Mouse (Mus musculus) gastrocnemius, adult 8-10 months (tissue): ENCODE data around the gene Sspn. TPM values are rescaled to one million over a fixed set of nuclear protein-coding genes. Genes with fewer than 3 reads are reported as not detected.

ENCODE experiments used
- DNase-seq, 2 experiments: peaks; one replicate each; pipeline ENCODE4 v3.0.0; 2022; ENCODE audit warnings: low spot score in 2 of 2
- total RNA-seq, 4 experiments: library from RNA; stranded (reverse); gene quantifications; 2 replicates each; pipeline ENCODE4 v1.2.4; 2022

Sspn gene
- total RNA-seq, 4 experiments from 2014 or later = 32.1 to 47.3 (median 40.7) TPM

DNA sequence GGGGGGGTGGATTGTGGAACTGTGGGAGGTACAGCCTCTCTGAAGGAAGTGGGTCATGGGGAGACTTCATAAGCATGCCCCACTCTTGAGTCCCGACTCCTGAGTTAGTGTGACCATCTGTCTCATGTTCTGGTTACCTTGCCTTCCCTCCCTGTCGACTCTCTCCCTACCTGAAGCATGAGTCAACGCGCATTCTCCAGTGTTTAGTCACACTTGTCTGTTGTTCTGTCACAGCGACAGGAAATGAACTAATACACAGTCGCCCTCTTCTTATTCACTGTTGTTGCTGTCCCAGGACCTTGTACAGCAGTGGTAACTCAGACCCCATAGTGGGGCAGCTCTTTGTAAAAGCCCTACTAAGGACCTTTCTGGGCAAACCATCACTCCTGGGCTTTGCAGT, 41.4 kb downstream of the Sspn start:
- DNase-seq = no peak

DNA sequence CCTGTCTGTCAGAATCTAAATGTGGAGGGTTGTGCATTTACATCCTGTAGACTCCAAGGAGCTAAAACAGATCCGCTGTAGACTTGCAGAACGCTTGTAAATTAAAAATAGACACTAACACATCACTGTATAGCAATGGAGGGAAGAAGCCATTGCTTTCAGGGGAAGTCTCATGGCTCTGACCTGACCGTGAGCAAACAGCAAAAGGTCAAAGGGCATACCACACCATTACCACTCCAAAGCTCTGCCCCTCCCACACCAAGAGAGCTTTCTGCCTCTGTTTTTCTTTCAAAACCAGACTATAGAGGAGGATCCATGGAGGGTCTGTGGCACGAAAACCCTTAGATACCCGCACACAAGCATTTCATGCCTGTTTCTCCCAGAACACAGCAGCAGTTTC, 41.9 kb downstream of the Sspn start:
- no peak for DNase-seq

GRCm38 (mm10) chr6:145974766-145975165, 43.3 kb downstream of the Sspn start:
- DNase-seq = no peak

- DNase-seq = no peak
Observed at GRCm38 (mm10) chr6:145977344-145977743, 45.9 kb downstream of the Sspn start.

DNA sequence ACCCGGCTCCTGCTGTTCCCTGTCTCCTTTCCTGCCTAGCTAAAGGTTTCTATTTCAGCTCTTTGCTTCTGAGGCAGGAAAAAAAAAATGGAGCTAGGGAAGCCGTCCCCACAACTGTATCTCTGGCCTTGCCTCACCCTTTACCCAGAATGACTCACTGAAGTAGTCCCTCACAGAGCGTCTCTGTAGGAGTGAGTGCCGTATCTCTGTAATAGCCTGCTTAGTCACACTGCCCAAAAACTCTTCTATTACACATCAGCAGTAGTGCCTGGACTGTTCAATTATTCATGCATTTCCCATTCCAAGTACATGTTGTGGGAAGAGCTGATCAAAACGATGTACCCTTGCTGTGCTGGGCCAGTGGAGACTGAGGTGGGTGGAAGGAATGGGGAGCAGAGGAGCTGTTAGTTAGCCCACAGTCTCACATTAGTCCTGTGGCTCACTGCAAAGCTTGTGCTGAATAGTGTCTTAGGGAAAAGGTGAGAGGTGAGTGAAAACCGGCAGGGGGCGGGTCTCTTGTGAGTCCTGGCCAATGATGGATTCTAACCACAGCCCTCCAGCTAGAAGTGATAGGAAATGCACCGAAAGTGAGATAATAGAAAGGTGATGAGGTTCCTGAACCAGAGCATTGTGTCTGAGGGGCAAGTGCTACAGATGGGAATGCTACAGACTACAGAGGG, 46.5 kb downstream of the Sspn start:
- DNase-seq = no peak

- DNase-seq = no peak
Observed at GRCm38 (mm10) chr6:145981074-145981473, 49.6 kb downstream of the Sspn start.

GRCm38 (mm10) chr6:145982335-145982734, 50.9 kb downstream of the Sspn start:
- DNase-seq = no peak

GRCm38 (mm10) chr6:145990578-145990977, 59.1 kb downstream of the Sspn start:
- DNase-seq = no peak

- DNase-seq = peak in 1 of 2 experiments; percentile 2
Observed at GRCm38 (mm10) chr6:145992526-145992925, 61.1 kb downstream of the Sspn start.

GRCm38 (mm10) chr6:145992985-145993384, 61.5 kb downstream of the Sspn start:
- DNase-seq = peak in 1 of 2 experiments; percentile 19

GRCm38 (mm10) chr6:145998314-145999007, 67.0 kb downstream of the Sspn start:
- DNase-seq = peak; percentile 72 to 83

DNA sequence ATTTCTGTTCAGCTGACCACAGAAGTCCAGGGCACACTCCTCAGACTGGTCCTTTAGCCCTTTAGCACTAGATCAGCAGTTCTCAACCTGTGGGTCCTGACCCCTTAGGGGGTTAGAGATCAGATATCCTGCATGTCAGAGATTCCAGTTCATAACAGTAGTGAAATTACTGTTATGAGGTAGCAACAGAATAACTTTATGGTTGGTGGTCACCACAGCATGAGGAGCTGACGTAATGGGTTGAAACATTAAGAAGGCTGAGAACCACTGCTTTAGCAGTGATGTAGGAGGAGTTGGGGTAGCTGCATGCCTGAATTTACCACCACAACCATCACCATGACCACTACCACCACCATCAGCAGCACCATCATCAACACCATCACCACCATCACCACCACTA, 69.3 kb downstream of the Sspn start:
- DNase-seq = no peak

- DNase-seq = peak in 1 of 2 experiments; percentile 1
Observed at GRCm38 (mm10) chr6:146001396-146002191, 70.2 kb downstream of the Sspn start.

DNA sequence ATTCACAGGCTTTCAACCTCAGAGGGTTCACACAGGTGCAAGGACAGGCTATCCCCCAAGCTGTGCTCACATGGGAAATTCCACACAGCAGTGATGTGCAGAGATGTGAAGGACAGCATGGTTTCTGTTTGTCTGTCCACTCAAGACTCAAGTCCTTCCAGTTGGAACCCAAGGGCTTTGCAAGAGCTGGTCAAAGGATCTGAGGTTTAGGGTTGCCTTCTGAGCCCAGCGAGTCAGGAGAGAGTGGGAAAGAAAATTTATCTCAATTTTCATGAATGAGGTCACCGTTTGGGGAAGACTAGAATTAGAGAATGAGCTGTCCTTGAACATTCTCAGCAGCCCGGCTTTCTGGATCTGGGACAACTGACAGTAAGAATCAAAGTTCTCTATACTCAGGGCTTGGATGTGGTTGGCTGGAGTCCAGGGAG, 72.7 kb downstream of the Sspn start:
- DNase-seq = no peak

GRCm38 (mm10) chr6:146005129-146005886, 73.9 kb downstream of the Sspn start:
- DNase-seq = peak in 1 of 2 experiments; percentile 1

- peak in 1 of 2 experiments; percentile 1 for DNase-seq
Observed at GRCm38 (mm10) chr6:146005935-146006564, 74.6 kb downstream of the Sspn start.

GRCm38 (mm10) chr6:146006753-146007152, 75.3 kb downstream of the Sspn start:
- peak; percentile 37 to 41 for DNase-seq

GRCm38 (mm10) chr6:146008450-146008981, 77.1 kb downstream of the Sspn start:
- peak in 1 of 2 experiments; percentile 5 for DNase-seq

- DNase-seq = peak in 1 of 2 experiments; percentile 2
Observed at GRCm38 (mm10) chr6:146009163-146009915, 77.9 kb downstream of the Sspn start.
